Mouse (Mus musculus): ENCODE data around the gene Pxk. TPM values are rescaled to one million over a fixed set of nuclear protein-coding genes. Genes with fewer than 3 reads are reported as not detected.
A peak's percentile ranks its signal among the peaks of the same experiment; 100 is the strongest.

Pxk gene
- polyA plus RNA-seq, 1 experiment, result 55.5 TPM

- no peak for TF ChIP-seq POLR2A (IDR thresholded peaks at IDR 0.05; ENCODE audit: borderline replicate concordance, extremely low read depth, insufficient read depth, insufficient read length, poor library complexity, severe bottlenecking)
- no peak for TF ChIP-seq CTCF (IDR thresholded peaks at IDR 0.05; ENCODE audit: borderline replicate concordance, extremely low read depth, insufficient read depth, insufficient read length)
- no peak for DNase-seq (ENCODE audit: low read depth)
Observed at GRCm38 (mm10) chr14:8180371-8181035, 82.5 kb downstream of the Pxk start.

GRCm38 (mm10) chr14:8183330-8183729, 85.3 kb downstream of the Pxk start:
- no peak for DNase-seq (ENCODE audit: low read depth)
- TF ChIP-seq POLR2A (IDR thresholded peaks at IDR 0.05; ENCODE audit: borderline replicate concordance, extremely low read depth, insufficient read depth, insufficient read length, poor library complexity, severe bottlenecking), result no peak
- TF ChIP-seq CTCF (IDR thresholded peaks at IDR 0.05; ENCODE audit: borderline replicate concordance, extremely low read depth, insufficient read depth, insufficient read length), result peak; percentile 17; the same call in 1 of the 2 replicates

- TF ChIP-seq CTCF (IDR thresholded peaks at IDR 0.05; ENCODE audit: borderline replicate concordance, extremely low read depth, insufficient read depth, insufficient read length) (no peak), POLR2A (IDR thresholded peaks at IDR 0.05; ENCODE audit: borderline replicate concordance, extremely low read depth, insufficient read depth, insufficient read length, poor library complexity, severe bottlenecking) (no peak)
- peak; percentile 69 for DNase-seq (ENCODE audit: low read depth)
Observed at GRCm38 (mm10) chr14:8186278-8187045, 88.5 kb downstream of the Pxk start.

- TF ChIP-seq POLR2A (IDR thresholded peaks at IDR 0.05; ENCODE audit: borderline replicate concordance, extremely low read depth, insufficient read depth, insufficient read length, poor library complexity, severe bottlenecking) (no peak), CTCF (IDR thresholded peaks at IDR 0.05; ENCODE audit: borderline replicate concordance, extremely low read depth, insufficient read depth, insufficient read length) (no peak)
Observed at GRCm38 (mm10) chr14:8190556-8190955, 92.5 kb downstream of the Pxk start.

GRCm38 (mm10) chr14:8191331-8191965, 93.4 kb downstream of the Pxk start:
- no peak for TF ChIP-seq CTCF (IDR thresholded peaks at IDR 0.05; ENCODE audit: borderline replicate concordance, extremely low read depth, insufficient read depth, insufficient read length)
- no peak for TF ChIP-seq POLR2A (IDR thresholded peaks at IDR 0.05; ENCODE audit: borderline replicate concordance, extremely low read depth, insufficient read depth, insufficient read length, poor library complexity, severe bottlenecking)
- DNase-seq (ENCODE audit: low read depth), result no peak

More at GRCm38 (mm10) chr14:8190556-8190955, 92.5 kb downstream of the Pxk start:
- DNase-seq (ENCODE audit: low read depth), result no peak

- DNase-seq (ENCODE audit: low read depth), result peak; percentile 46
- TF ChIP-seq POLR2A (IDR thresholded peaks at IDR 0.05; ENCODE audit: borderline replicate concordance, extremely low read depth, insufficient read depth, insufficient read length, poor library complexity, severe bottlenecking) (no peak), CTCF (IDR thresholded peaks at IDR 0.05; ENCODE audit: borderline replicate concordance, extremely low read depth, insufficient read depth, insufficient read length) (no peak)
Observed at GRCm38 (mm10) chr14:8192727-8193126, 94.7 kb downstream of the Pxk start.

GRCm38 (mm10) chr14:8200769-8201168, 102.8 kb downstream of the Pxk start:
- peak; percentile 74 for DNase-seq (ENCODE audit: low read depth)
- no peak for TF ChIP-seq POLR2A (IDR thresholded peaks at IDR 0.05; ENCODE audit: borderline replicate concordance, extremely low read depth, insufficient read depth, insufficient read length, poor library complexity, severe bottlenecking)
- no peak for TF ChIP-seq CTCF (IDR thresholded peaks at IDR 0.05; ENCODE audit: borderline replicate concordance, extremely low read depth, insufficient read depth, insufficient read length)

GRCm38 (mm10) chr14:8201715-8202114, 103.7 kb downstream of the Pxk start:
- TF ChIP-seq POLR2A (IDR thresholded peaks at IDR 0.05; ENCODE audit: borderline replicate concordance, extremely low read depth, insufficient read depth, insufficient read length, poor library complexity, severe bottlenecking) (no peak), CTCF (IDR thresholded peaks at IDR 0.05; ENCODE audit: borderline replicate concordance, extremely low read depth, insufficient read depth, insufficient read length) (no peak)
- DNase-seq (ENCODE audit: low read depth), result no peak

- no peak for TF ChIP-seq POLR2A (IDR thresholded peaks at IDR 0.05; ENCODE audit: borderline replicate concordance, extremely low read depth, insufficient read depth, insufficient read length, poor library complexity, severe bottlenecking)
- no peak for TF ChIP-seq CTCF (IDR thresholded peaks at IDR 0.05; ENCODE audit: borderline replicate concordance, extremely low read depth, insufficient read depth, insufficient read length)
- DNase-seq (ENCODE audit: low read depth), result no peak
Observed at GRCm38 (mm10) chr14:8206179-8206910, 108.3 kb downstream of the Pxk start.

GRCm38 (mm10) chr14:8207105-8207504, 109.1 kb downstream of the Pxk start:
- DNase-seq (ENCODE audit: low read depth), result peak; percentile 80
- no peak for TF ChIP-seq POLR2A (IDR thresholded peaks at IDR 0.05; ENCODE audit: borderline replicate concordance, extremely low read depth, insufficient read depth, insufficient read length, poor library complexity, severe bottlenecking)
- TF ChIP-seq CTCF (IDR thresholded peaks at IDR 0.05; ENCODE audit: borderline replicate concordance, extremely low read depth, insufficient read depth, insufficient read length), result no peak

- no peak for DNase-seq (ENCODE audit: low read depth)
- TF ChIP-seq CTCF (IDR thresholded peaks at IDR 0.05; ENCODE audit: borderline replicate concordance, extremely low read depth, insufficient read depth, insufficient read length), result no peak
- TF ChIP-seq POLR2A (IDR thresholded peaks at IDR 0.05; ENCODE audit: borderline replicate concordance, extremely low read depth, insufficient read depth, insufficient read length, poor library complexity, severe bottlenecking), result no peak
Observed at GRCm38 (mm10) chr14:8207543-8207942, 109.5 kb downstream of the Pxk start.
